Mouse (Mus musculus) CH12.LX (cell line): ENCODE measurements at regions not wholly inside any gene's neighbourhood (a gene's known extent, or its start where the extent isn't known, plus 50 kb on each side); places are given as distances from the start of the nearest gene placed in this dataset.

ENCODE experiments used
- DNase-seq: peaks from one replicate; pipeline ENCODE4 v3.0.0-alpha.2; 2013; ENCODE audit errors: extremely low read depth
- H3K27ac ChIP-seq: 2 replicates; pipeline ENCODE4 v1.5.1; 2012; ENCODE audit warnings: low read depth, mild to moderate bottlenecking, control low read depth, moderate library complexity; ENCODE audit not compliant: insufficient read depth
- H3K27me3 ChIP-seq: replicated peaks from 2 replicates; pipeline ENCODE3; 2012; ENCODE audit warnings: inconsistent platforms
- H3K36me3 ChIP-seq, 2 experiments: replicated peaks in 1 of 2; 2 replicates each; pipeline versions ENCODE3 to v1.6.1; 2012; ENCODE audit warnings: inconsistent platforms in 1 of 2, low read length in 1 of 2, mild to moderate bottlenecking in 1 of 2, mixed read lengths in 1 of 2, moderate library complexity in 1 of 2; ENCODE audit not compliant: control insufficient read depth in 1 of 2, insufficient read depth in 1 of 2
- H3K4me1 ChIP-seq, 2 experiments: 2 replicates each; pipeline ENCODE4 v1.6.1; 2012; ENCODE audit warnings: inconsistent platforms in 1 of 2, moderate library complexity in 1 of 2; ENCODE audit not compliant: insufficient read depth in 2 of 2, control insufficient read depth in 1 of 2
- H3K4me2 ChIP-seq: 2 replicates; pipeline ENCODE4 v1.6.1; 2012; ENCODE audit warnings: low read depth, mild to moderate bottlenecking, control low read depth; ENCODE audit not compliant: poor library complexity, insufficient read depth, severe bottlenecking
- H3K4me3 ChIP-seq, 3 experiments: fragments of 150-350 bp in 1 of 3; sonication (generic) in 1 of 3; replicated peaks in 1 of 3; 2 replicates each; pipeline versions ENCODE3 to v1.5.1; 2011 to 2012; ENCODE audit warnings: low read depth in 2 of 3, low read length in 2 of 3, mild to moderate bottlenecking in 2 of 3, moderate library complexity in 2 of 3, control low read depth in 1 of 3, improper control_type of control experiment in 1 of 3, inconsistent platforms in 1 of 3, mixed read lengths in 1 of 3; ENCODE audit not compliant: poor library complexity in 1 of 3
- H3K79me2 ChIP-seq: replicated peaks from 2 replicates; pipeline ENCODE4 v1.6.1; 2012; ENCODE audit warnings: mild to moderate bottlenecking, moderate library complexity; ENCODE audit not compliant: control insufficient read depth, poor library complexity, insufficient read depth, severe bottlenecking; ENCODE audit errors: extremely low read depth
- H3K9ac ChIP-seq: 2 replicates; pipeline ENCODE4 v1.6.1; 2012; ENCODE audit warnings: low read depth, mild to moderate bottlenecking, control low read depth, moderate library complexity; ENCODE audit not compliant: insufficient read depth
- H3K9me3 ChIP-seq: replicated peaks from 2 replicates; pipeline ENCODE3; 2012; ENCODE audit warnings: low read length, inconsistent platforms, mixed read lengths
- BHLHE40 ChIP-seq: IDR thresholded peaks from 2 replicates; pipeline ENCODE4 v1.6.1; 2011; ENCODE audit warnings: mild to moderate bottlenecking, low read depth, low read length, improper control_type of control experiment
- CHD1 ChIP-seq: IDR thresholded peaks from 2 replicates; pipeline ENCODE4 v1.6.1; 2012; ENCODE audit warnings: low read depth, low read length, improper control_type of control experiment, inconsistent platforms
- CTCF ChIP-seq, 2 experiments: IDR thresholded peaks in 1 of 2; conservative IDR thresholded peaks in 1 of 2; 2 replicates each; pipeline ENCODE4 v1.5.1; 2011 to 2012; ENCODE audit warnings: low read depth in 2 of 2, low read length in 2 of 2, improper control_type of control experiment in 1 of 2, inconsistent platforms in 1 of 2, mild to moderate bottlenecking in 1 of 2, moderate library complexity in 1 of 2
- E2F4 ChIP-seq: IDR thresholded peaks from 2 replicates; pipeline ENCODE4 v1.6.1; 2011; ENCODE audit warnings: low read depth, low read length, improper control_type of control experiment; ENCODE audit not compliant: insufficient replicate concordance
- ELF1 ChIP-seq: IDR thresholded peaks from 2 replicates; pipeline ENCODE4 v1.6.1; 2014; ENCODE audit warnings: low read depth, mild to moderate bottlenecking, inconsistent platforms, low read length, improper control_type of control experiment
- EP300 ChIP-seq: IDR thresholded peaks from 2 replicates; pipeline ENCODE4 v1.6.1; 2011; ENCODE audit warnings: low read length, improper control_type of control experiment
- ETS1 ChIP-seq: conservative IDR thresholded peaks from 2 replicates; pipeline ENCODE4 v1.6.1; 2012; ENCODE audit warnings: low read depth, mild to moderate bottlenecking, inconsistent platforms, low read length, improper control_type of control experiment, moderate library complexity
- IRF4 ChIP-seq: IDR thresholded peaks from 2 replicates; pipeline ENCODE4 v1.6.1; 2014; ENCODE audit warnings: low read depth, mild to moderate bottlenecking, inconsistent platforms, low read length, improper control_type of control experiment
- KAT2A ChIP-seq: IDR thresholded peaks from 2 replicates; pipeline ENCODE4 v1.6.1; 2012; ENCODE audit warnings: low read length, improper control_type of control experiment, inconsistent platforms; ENCODE audit not compliant: insufficient replicate concordance
- MAFK ChIP-seq: IDR thresholded peaks from 2 replicates; pipeline ENCODE4 v1.6.1; 2011; ENCODE audit warnings: low read length, improper control_type of control experiment; ENCODE audit not compliant: insufficient replicate concordance
- MAZ ChIP-seq: IDR thresholded peaks from 2 replicates; pipeline ENCODE4 v1.6.1; 2012; ENCODE audit warnings: low read depth, mild to moderate bottlenecking, inconsistent platforms, low read length, improper control_type of control experiment, moderate library complexity
- MEF2A ChIP-seq: IDR thresholded peaks from 2 replicates; pipeline ENCODE4 v1.6.1; 2014; ENCODE audit warnings: low read depth, mild to moderate bottlenecking, inconsistent platforms, low read length, improper control_type of control experiment, borderline replicate concordance
- MXI1 ChIP-seq: IDR thresholded peaks from 2 replicates; pipeline ENCODE4 v1.6.1; 2011; ENCODE audit warnings: mild to moderate bottlenecking, low read depth, low read length, improper control_type of control experiment
- MYC ChIP-seq: IDR thresholded peaks from 2 replicates; pipeline ENCODE4 v1.6.1; 2011; ENCODE audit warnings: low read depth, mild to moderate bottlenecking, improper control_type of control experiment, low read length
- NELFE ChIP-seq: IDR thresholded peaks from 2 replicates; pipeline ENCODE4 v1.6.1; 2011; ENCODE audit warnings: low read depth, low read length, improper control_type of control experiment
- NRF1 ChIP-seq: IDR thresholded peaks from 2 replicates; pipeline ENCODE4 v1.6.1; 2014; ENCODE audit warnings: low read depth, mild to moderate bottlenecking, inconsistent platforms, low read length, improper control_type of control experiment, moderate library complexity
- POLR2A ChIP-seq: IDR thresholded peaks from 2 replicates; pipeline ENCODE4 v1.6.1; 2011; ENCODE audit warnings: low read depth, mild to moderate bottlenecking, improper control_type of control experiment, low read length
- RAD21 ChIP-seq: IDR thresholded peaks from 2 replicates; pipeline ENCODE4 v1.6.1; 2011; ENCODE audit warnings: low read depth, mild to moderate bottlenecking, low read length, improper control_type of control experiment, moderate library complexity
- RCOR1 ChIP-seq: conservative IDR thresholded peaks from 2 replicates; pipeline ENCODE4 v1.6.1; 2012; ENCODE audit warnings: low read depth, mild to moderate bottlenecking, inconsistent platforms, low read length, improper control_type of control experiment
- SMC3 ChIP-seq: IDR thresholded peaks from 2 replicates; pipeline ENCODE4 v1.6.1; 2011; ENCODE audit warnings: low read depth, low read length, improper control_type of control experiment
- TBP ChIP-seq: conservative IDR thresholded peaks from 2 replicates; pipeline ENCODE4 v1.6.1; 2011; ENCODE audit warnings: low read depth, low read length, improper control_type of control experiment
- TCF12 ChIP-seq: IDR thresholded peaks from 2 replicates; pipeline ENCODE4 v1.6.1; 2014; ENCODE audit warnings: low read depth, mild to moderate bottlenecking, inconsistent platforms, low read length, improper control_type of control experiment
- UBTF ChIP-seq: IDR thresholded peaks from 2 replicates; pipeline ENCODE4 v1.6.1; 2012; ENCODE audit warnings: low read depth, mild to moderate bottlenecking, inconsistent platforms, low read length, improper control_type of control experiment, moderate library complexity
- ZC3H11A ChIP-seq: IDR thresholded peaks from 2 replicates; pipeline ENCODE4 v1.6.1; 2012; ENCODE audit warnings: low read depth, mild to moderate bottlenecking, inconsistent platforms, low read length, improper control_type of control experiment
- ZKSCAN1 ChIP-seq: IDR thresholded peaks from 2 replicates; pipeline ENCODE4 v1.6.1; 2012; ENCODE audit warnings: low read depth, inconsistent platforms, low read length, improper control_type of control experiment, borderline replicate concordance
- dilution Hi-C: fragments of 300-500 bp; cut with MboI; formaldehyde crosslinking; loops from 2 replicates; pipeline ENCODE4 v1.14.3; 2020; ENCODE audit warnings: low sequenced_read_pairs; ENCODE audit not compliant: extremely low pct_unique_long_range_greater_than_20kb, extremely low pct_ligation_motif_present
- in situ Hi-C: fragments of 300-500 bp; cut with MboI; formaldehyde crosslinking; loops from 3 replicates; pipeline ENCODE4 v1.14.3; 2019; ENCODE audit warnings: low sequenced_read_pairs, low pct_ligation_motif_present, low pct_unique_long_range_greater_than_20kb, mixed read lengths

- no peaks in the 10 kb centered on the region for H3K9me3 ChIP-seq
- no peak for DNase-seq
- H3K4me2 ChIP-seq, result peak overlapping the region; percentile 32; the same call in 1 of the 2 replicates
- H3K36me3 ChIP-seq, result no peaks in the 10 kb centered on the region
- dilution Hi-C loops (no loop called here), in situ Hi-C loops (no loop called here)
- no peaks in the 10 kb centered on the region for H3K27me3 ChIP-seq
- no peak overlapping the region for H3K9ac ChIP-seq
- H3K79me2 ChIP-seq, result no peaks in the 10 kb centered on the region
- 0 out of 4 replicates have a peak, but pooled peaks cover 0 to 2% of the 10 kb centered on the region in 2 experiments for H3K4me1 ChIP-seq
- H3K27ac ChIP-seq, result no peak overlapping the region
- H3K4me3 ChIP-seq, result no peak overlapping the region
- no peak for TF ChIP-seq EP300
- no peak for TF ChIP-seq CTCF (conservative IDR thresholded peaks at IDR 0.05 in 1 of 2, IDR thresholded peaks at IDR 0.05 in 1 of 2; ENCODE audit: low read depth in 2 of 2, low read length in 2 of 2)
- no peak for TF ChIP-seq KAT2A
- no peak for TF ChIP-seq IRF4
- TF ChIP-seq MAFK, result no peak
- no peak for TF ChIP-seq ETS1
- no peak for TF ChIP-seq NRF1
- TF ChIP-seq RCOR1, result no peak
- TF ChIP-seq MXI1, result no peak
- no peak for TF ChIP-seq TBP
- TF ChIP-seq ELF1, result no peak
- TF ChIP-seq MEF2A, result no peak
- TF ChIP-seq SMC3, result no peak
These were observed 198.2 kb downstream of the Csl start for GRCm38 (mm10) chr10:99561166-99561818.

- no peaks in the 10 kb centered on the region for H3K79me2 ChIP-seq
- H3K27me3 ChIP-seq, result no peaks in the 10 kb centered on the region
- no peak for TF ChIP-seq CHD1
- no peak overlapping the region for H3K9ac ChIP-seq
- H3K4me1 ChIP-seq, result 0 out of 4 replicates have a peak, but pooled peaks cover 0 to 2% of the 10 kb centered on the region in 2 experiments
- no peak for DNase-seq
- in situ Hi-C loops, result no loop called here
- no peak overlapping the region for H3K4me2 ChIP-seq
- no peaks in the 10 kb centered on the region for H3K9me3 ChIP-seq
- no peak overlapping the region for H3K27ac ChIP-seq
- no peaks in the 10 kb centered on the region for H3K36me3 ChIP-seq
- dilution Hi-C loops, result no loop called here
- H3K4me3 ChIP-seq, result no peak overlapping the region
These were observed 194.9 kb downstream of the Csl start for GRCm38 (mm10) chr10:99564605-99565004.

- Histone ChIP-seq H3K4me3 (no peak overlapping the region), H3K36me3 (no peaks in the 10 kb centered on the region), H3K4me1 (no peaks in the 10 kb centered on the region), H3K4me2 (no peak overlapping the region), H3K27me3 (no peaks in the 10 kb centered on the region), H3K9ac (no peak overlapping the region), H3K79me2 (no peaks in the 10 kb centered on the region), H3K27ac (no peak overlapping the region), H3K9me3 (no peaks in the 10 kb centered on the region)
- in situ Hi-C loops, result no loop called here
- TF ChIP-seq RAD21 (no peak), MAZ (no peak), EP300 (no peak), BHLHE40 (no peak), ZC3H11A (no peak), MYC (no peak), POLR2A (no peak), RCOR1 (no peak), ZKSCAN1 (no peak), UBTF (no peak), TCF12 (no peak), NELFE (no peak), E2F4 (no peak), KAT2A (no peak), CTCF (conservative IDR thresholded peaks at IDR 0.05 in 1 of 2, IDR thresholded peaks at IDR 0.05 in 1 of 2; ENCODE audit: low read depth in 2 of 2, low read length in 2 of 2) (no peak), CHD1 (no peak)
- no peak for DNase-seq
- dilution Hi-C loops, result no loop called here
These were observed 191.0 kb downstream of the Csl start for GRCm38 (mm10) chr10:99568424-99568823.
